Mouse (Mus musculus): ENCODE measurements around the gene Tmbim6.

GRCm38 (mm10) chr15:99453153-99453900 is 60.6 kb downstream of the Tmbim6 start:
- TF ChIP-seq POLR2A (IDR thresholded peaks at IDR 0.05; ENCODE audit: insufficient read depth, low read depth, low read length), result no peak
- TF ChIP-seq CTCF (IDR thresholded peaks at IDR 0.05), result no peak
- TF ChIP-seq EP300 (IDR thresholded peaks at IDR 0.05; ENCODE audit: insufficient read depth, low read depth, low read length), result no peak
